ENCODE assay signal across 11 mouse cellular contexts in genomic region chr7:25154648-25155047, GRCm38 (mm10). TPM values are rescaled to one million over a fixed set of nuclear protein-coding genes. Genes with fewer than 3 reads are reported as not detected.
A peak's percentile ranks its signal among the peaks of the same experiment; 100 is the strongest.
DNase-seq lines count a peak whose midpoint lies in the region; ATAC-seq and TF ChIP-seq lines count a peak whose summit lies in the region.
"Had no signal": no experiment of that assay in that cellular context is flagged by ENCODE, and none has a peak within 500 bp of the region (broad histone marks: within the 10 kb centered on the region; RNA-seq: fewer than 3 reads in every experiment).

No protein-coding gene starts in this region.

- H3K27ac ChIP-seq in neural tube, embryonic 11.5 days (ENCODE audit: low read depth, low read length): peak overlapping the region; percentile 93
- peak overlapping the region; percentile 81 for H3K27ac ChIP-seq in liver, embryonic 14.5 days

- no peaks in the 10 kb centered on the region for H3K27me3 ChIP-seq in neural tube, embryonic 11.5 days (ENCODE audit: control insufficient read depth, insufficient read depth, low read length)
- peaks cover 24% of the 10 kb centered on the region for H3K27me3 ChIP-seq in liver, embryonic 14.5 days (ENCODE audit: control insufficient read depth, insufficient read depth, low read length)

- no peak for TF ChIP-seq CTCF in liver, embryonic 14.5 days (IDR thresholded peaks at IDR 0.05; ENCODE audit: low read depth)

- TF ChIP-seq EP300 in liver, embryonic 14.5 days (IDR thresholded peaks at IDR 0.05; ENCODE audit: low read depth): no peak

- WGBS in neural tube, embryonic 11.5 days: 70% methylated on average over 4 of the region's 4 CpGs
- 64% methylated on average over 4 of the region's 4 CpGs for WGBS in liver, embryonic 14.5 days (ENCODE audit: insufficient replicate concordance)

- H3K36me3 ChIP-seq in neural tube, embryonic 11.5 days (ENCODE audit: control insufficient read depth, insufficient read depth, low read length): no peaks in the 10 kb centered on the region
- no peaks in the 10 kb centered on the region for H3K36me3 ChIP-seq in liver, embryonic 14.5 days (replicated peaks; ENCODE audit: control insufficient read depth, insufficient read depth, low read depth)

- peak overlapping the region; percentile 32 for H3K4me2 ChIP-seq in neural tube, embryonic 11.5 days (ENCODE audit: low read depth)
- peak overlapping the region; percentile 86 for H3K4me2 ChIP-seq in liver, embryonic 14.5 days (ENCODE audit: low read depth)

- DNase-seq in neural tube, embryonic 11.5 days (ENCODE audit: low spot score): no peak
- no peak for DNase-seq in neural tube, embryonic 10.5 days (ENCODE audit: extremely low spot score, low spot score)
- DNase-seq in liver, embryonic 14.5 days (ENCODE audit: low read depth in 3 of 3, low spot score in 3 of 3): peak in 1 of 3 experiments; percentile 24
- DNase-seq in spleen, postnatal 10 days (ENCODE audit: low spot score in 2 of 2): peak; percentile 62 to 67
- DNase-seq in layer of hippocampus, adult 18-20 months (ENCODE audit: low spot score in 2 of 2): no peak
- no peak for DNase-seq in kidney, postnatal 36 days
- no peak for DNase-seq in urinary bladder, postnatal 10 days (ENCODE audit: low spot score)
- DNase-seq: heart, postnatal 10 days; lung, postnatal 14 days had no signal

- no peak overlapping the region for H3K4me3 ChIP-seq in neural tube, embryonic 11.5 days (ENCODE audit: low read depth, low read length)
- no peak overlapping the region for H3K4me3 ChIP-seq in liver, embryonic 14.5 days (ENCODE audit: insufficient read depth in 1 of 2, low read depth in 2 of 2, low read length in 2 of 2)

- no peak for ATAC-seq in neural tube, embryonic 11.5 days (ENCODE audit: insufficient read depth, low FRiP score, low TSS enrichment)
- ATAC-seq in erythroid progenitor cell, adult 5-6 weeks (replicated peaks; ENCODE audit: low FRiP score, poor library complexity, severe bottlenecking): peak; percentile 35
- ATAC-seq in liver, embryonic 14.5 days (ENCODE audit: insufficient read depth): no peak
- ATAC-seq: Patski had no signal

- peak overlapping the region; percentile 61 for H3K9ac ChIP-seq in neural tube, embryonic 11.5 days (ENCODE audit: low read length)
- peak overlapping the region; percentile 67 for H3K9ac ChIP-seq in liver, embryonic 14.5 days (replicated peaks)

- H3K9me3 ChIP-seq in neural tube, embryonic 11.5 days (ENCODE audit: control insufficient read depth, low read length): no peaks in the 10 kb centered on the region
- H3K9me3 ChIP-seq in liver, embryonic 14.5 days (ENCODE audit: control insufficient read depth, low read length): no peaks in the 10 kb centered on the region

- peaks cover 60% of the 10 kb centered on the region for H3K4me1 ChIP-seq in neural tube, embryonic 11.5 days (ENCODE audit: control insufficient read depth, insufficient read depth, low read length)
- H3K4me1 ChIP-seq in liver, embryonic 14.5 days (replicated peaks; ENCODE audit: control insufficient read depth in 2 of 2, insufficient read depth in 2 of 2, low read length in 1 of 2): peaks cover 26 to 35% of the 10 kb centered on the region in 2 experiments

RNA-seq across cellular contexts. Expression of gene Pou2f2, which starts 24.9 kb away (rescaled TPM):
- 33.7 and 40.9 TPM in 2 replicates for polyA plus RNA-seq in neural tube, embryonic 11.5 days (2014; fragmentation: Nextera tagmentation; extraction: Ambion mirVana)
- 4.2 and 6.1 TPM in 2 replicates for total RNA-seq in erythroid progenitor cell, adult 5-6 weeks (2015; ENCODE audit: low replicate concordance)
- total RNA-seq in erythroid progenitor cell, adult 5-6 weeks (2017; ENCODE audit: low replicate concordance): 1.6 and 2.7 TPM in 2 replicates
- polyA plus RNA-seq in liver, embryonic 14.5 days (2012; rRNA removed): 0.73 and 0.74 TPM in 2 replicates
- polyA plus RNA-seq in liver, embryonic 14.5 days (2014; fragmentation: Nextera tagmentation; extraction: Ambion mirVana): 0.94 and 1.5 TPM in 2 replicates
- 1 to 10 TPM; 6.9 to 8.1 TPM for total RNA-seq in layer of hippocampus, adult 18-20 months (2021)

Comparison
In these comparisons a context has a peak if more than half of its experiments do, and no peak if none do; other contexts are left out.
1. DNase-seq: peak in spleen, postnatal 10 days (2 of 2); none in neural tube, embryonic 11.5 days (single experiment), neural tube, embryonic 10.5 days (single experiment), layer of hippocampus, adult 18-20 months (0 of 2), kidney, postnatal 36 days (0 of 2) and urinary bladder, postnatal 10 days (single experiment).